Mouse (Mus musculus) liver, embryonic 13.5 days (tissue): ENCODE results near the gene Gys1. TPM values are rescaled to one million over a fixed set of nuclear protein-coding genes. Genes with fewer than 3 reads are reported as not detected.
"Not testable (repeated sequence)": the region's sequence is repeated elsewhere in the genome, so short reads cannot be mapped to it uniquely, and the experiment has no call there.

ENCODE experiments used
- ATAC-seq: fragments of 200-750 bp; cut with Nextera tagmentation; 2 replicates; pipeline ENCODE4 v1.8.0; 2017; ENCODE audit warnings: low read depth, mild to moderate bottlenecking, moderate number of reproducible peaks, moderate library complexity
- DNase-seq: peaks from one replicate; pipeline ENCODE4 v3.0.0; 2022
- H3K27ac ChIP-seq: fragments of 300-500 bp; sonication (generic); 2 replicates; pipeline ENCODE4 v1.5.1; 2015; ENCODE audit warnings: moderate library complexity, mild to moderate bottlenecking, inconsistent platforms
- H3K27me3 ChIP-seq: fragments of 300-500 bp; sonication (generic); 2 replicates; pipeline ENCODE4 v1.6.1; 2015; ENCODE audit warnings: mild to moderate bottlenecking, inconsistent platforms
- H3K36me3 ChIP-seq: fragments of 300-500 bp; sonication (generic); 2 replicates; pipeline ENCODE4 v1.6.1; 2015; ENCODE audit warnings: mild to moderate bottlenecking, inconsistent platforms
- H3K4me1 ChIP-seq: fragments of 300-500 bp; sonication (generic); replicated peaks from 2 replicates; pipeline ENCODE4 v1.6.1; 2015; ENCODE audit warnings: inconsistent platforms
- H3K4me2 ChIP-seq: fragments of 300-500 bp; sonication (generic); 2 replicates; pipeline ENCODE4 v1.6.1; 2015; ENCODE audit warnings: inconsistent platforms, mild to moderate bottlenecking, moderate library complexity
- H3K4me3 ChIP-seq: fragments of 300-500 bp; sonication (generic); replicated peaks from 2 replicates; pipeline ENCODE4 v1.5.1; 2015; ENCODE audit warnings: mild to moderate bottlenecking, inconsistent platforms
- H3K9ac ChIP-seq: fragments of 300-500 bp; sonication (generic); 2 replicates; pipeline ENCODE4 v1.6.1; 2015; ENCODE audit warnings: mild to moderate bottlenecking, inconsistent platforms
- H3K9me3 ChIP-seq: fragments of 300-500 bp; sonication (generic); replicated peaks from 2 replicates; pipeline ENCODE4 v1.6.1; 2016; ENCODE audit warnings: inconsistent platforms
- WGBS: fragments of 180-500 bp; shearing (Covaris S2); methylation state at CpG from one replicate; pipeline ENCODE4 v1.1.7; 2015; ENCODE audit not compliant: insufficient replicate concordance; 5-methylcytosine and 5-hydroxymethylcytosine counted together
- polyA plus RNA-seq: library from polyadenylated mRNA; unstranded; fragments of >200 nt; fragmentation: Nextera tagmentation; extraction: Ambion mirVana; gene quantifications from 2 replicates; pipeline ENCODE4 v1.2.1, GENCODE M21; 2015

The Gys1 gene
- polyA plus RNA-seq, 1 experiment from 2014 or later = 4.1 TPM

DNA sequence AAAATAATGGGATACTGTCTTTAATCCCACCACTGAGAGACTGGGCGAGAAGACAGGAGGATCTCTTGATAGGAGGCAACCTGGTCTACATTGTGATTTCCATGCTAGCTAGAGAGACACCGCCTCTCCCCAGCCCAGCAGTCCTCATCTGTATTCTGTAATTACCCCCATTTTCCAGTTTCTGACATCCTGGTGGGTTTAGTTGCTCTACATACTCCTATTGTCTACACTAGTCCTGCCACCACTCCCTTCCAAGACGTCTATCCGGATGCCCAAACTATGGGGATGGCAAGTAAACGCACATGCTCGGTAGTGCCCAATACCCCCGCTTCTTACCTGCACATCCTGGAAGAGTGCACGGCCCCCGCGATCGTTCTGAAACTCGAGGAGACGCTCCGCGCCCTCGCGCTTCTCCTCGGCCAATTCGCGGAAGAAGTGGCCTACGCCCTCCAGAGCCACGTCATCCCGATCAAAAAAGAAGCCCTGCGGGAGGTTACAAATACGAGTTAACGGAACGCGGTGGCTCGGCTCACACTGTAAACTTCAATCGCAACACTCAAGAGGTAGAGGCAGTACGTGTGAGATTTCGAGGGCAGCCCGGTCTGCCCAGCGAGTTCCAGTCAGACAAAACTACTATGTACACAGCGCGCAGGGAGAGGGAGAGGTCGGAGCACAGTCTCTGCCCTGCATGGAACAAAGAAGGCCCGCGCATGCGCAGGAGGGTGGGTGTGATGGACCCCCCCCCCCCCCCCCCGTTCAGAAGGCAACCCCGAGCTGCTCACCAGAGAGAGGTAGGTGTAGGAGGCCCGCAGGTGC is 24.3 kb downstream of the Gys1 start:
- Histone ChIP-seq H3K36me3 (peaks cover 58% of the 10 kb centered on the region), H3K9me3 (no peaks in the 10 kb centered on the region), H3K4me2 (peak overlapping the region; percentile 81), H3K27ac (peak overlapping the region; percentile 98), H3K27me3 (no peaks in the 10 kb centered on the region), H3K9ac (peak overlapping the region; percentile 95), H3K4me1 (peaks cover 67% of the 10 kb centered on the region), H3K4me3 (peak overlapping the region; percentile 78)
- WGBS = under 1% methylated on average over 42 of the region's 43 CpGs
- DNase-seq = peak; percentile 61
- peak; percentile 34 for ATAC-seq

DNA sequence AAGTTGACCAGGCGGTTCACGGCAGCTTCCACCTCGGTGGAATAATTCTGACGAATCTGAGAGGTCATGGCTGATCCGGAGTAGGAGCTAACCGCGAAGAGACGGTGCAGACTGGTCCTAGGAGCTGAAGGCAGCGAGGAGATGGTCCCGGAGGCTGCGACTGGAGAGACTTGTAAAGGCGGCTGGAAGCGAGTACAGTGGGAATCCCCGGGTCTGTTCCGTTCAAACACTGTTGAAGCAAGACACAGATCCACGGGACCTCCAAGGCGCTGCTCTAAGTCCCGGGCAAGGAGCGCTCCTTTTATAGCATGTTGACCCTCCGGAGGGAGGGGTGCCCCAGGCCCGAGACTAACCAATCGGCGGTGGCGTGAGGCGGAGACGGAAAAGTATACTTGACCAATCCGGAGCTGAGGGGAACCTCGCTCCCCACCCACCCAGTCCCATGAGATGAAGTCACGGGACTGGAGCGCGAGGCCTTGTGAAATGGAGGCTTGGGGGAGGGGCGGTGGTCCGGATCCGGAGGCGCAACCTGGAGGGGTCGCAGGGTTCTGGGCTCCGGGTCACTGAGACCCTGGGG is 25.0 kb downstream of the Gys1 start, which contains the start of gene Ftl1:
Gene Ftl1, minus strand, starts transcription at position 321 of the 577 bp plus-strand sequence.
- under 1% methylated on average over 33 of the region's 37 CpGs for WGBS
- peaks cover 73% of the 10 kb centered on the region for H3K4me1 ChIP-seq

GRCm38 (mm10) chr7:45460377-45460776 is 25.7 kb downstream of the Gys1 start:
- H3K36me3 ChIP-seq = peaks cover 64% of the 10 kb centered on the region
- peak overlapping the region; percentile 81 for H3K9ac ChIP-seq
- H3K4me1 ChIP-seq = peaks cover 81% of the 10 kb centered on the region
- H3K27ac ChIP-seq = peak overlapping the region; percentile 98
- H3K9me3 ChIP-seq = no peaks in the 10 kb centered on the region
- peak overlapping the region; percentile 78 for H3K4me3 ChIP-seq
- WGBS = 34% methylated on average over 7 of the region's 7 CpGs
- peak overlapping the region; percentile 81 for H3K4me2 ChIP-seq
- DNase-seq = no peak
- no peak for ATAC-seq
- no peaks in the 10 kb centered on the region for H3K27me3 ChIP-seq

More for the DNA sequence above, 25.0 kb downstream of the Gys1 start, which contains the start of gene Ftl1:
- DNase-seq (peak; percentile 96), ATAC-seq (peak; percentile 86)
- Histone ChIP-seq H3K27ac (peak within 1 kb of the TSS; percentile 98), H3K9ac (peak within 1 kb of the TSS; percentile 95), H3K4me3 (peak within 1 kb of the TSS; percentile 78), H3K36me3 (peaks cover 64% of the 10 kb centered on the region), H3K4me2 (peak within 1 kb of the TSS; percentile 81)
- not testable (repeated sequence) for H3K27me3 ChIP-seq, H3K9me3 ChIP-seq

GRCm38 (mm10) chr7:45460860-45461314 is 26.2 kb downstream of the Gys1 start:
- ATAC-seq (peak; percentile 75), DNase-seq (peak; percentile 86)
- peak overlapping the region; percentile 81 for H3K4me2 ChIP-seq
- peaks cover 63% of the 10 kb centered on the region for H3K36me3 ChIP-seq
- H3K9ac ChIP-seq = peak overlapping the region; percentile 81
- no peaks in the 10 kb centered on the region for H3K9me3 ChIP-seq
- peak overlapping the region; percentile 98 for H3K27ac ChIP-seq
- no peaks in the 10 kb centered on the region for H3K27me3 ChIP-seq
- H3K4me3 ChIP-seq = peak overlapping the region; percentile 78
- peaks cover 86% of the 10 kb centered on the region for H3K4me1 ChIP-seq
- WGBS = 1% methylated on average over 13 of the region's 13 CpGs

GRCm38 (mm10) chr7:45461326-45461725 is 26.7 kb downstream of the Gys1 start:
- Histone ChIP-seq H3K27ac (peak overlapping the region; percentile 98), H3K9me3 (no peaks in the 10 kb centered on the region), H3K9ac (peak overlapping the region; percentile 81), H3K27me3 (no peaks in the 10 kb centered on the region), H3K36me3 (peaks cover 63% of the 10 kb centered on the region), H3K4me2 (peak overlapping the region; percentile 81), H3K4me3 (peak overlapping the region; percentile 78), H3K4me1 (peaks cover 86% of the 10 kb centered on the region)
- 71% methylated on average over 5 of the region's 5 CpGs for WGBS
- peak; percentile 10 for ATAC-seq
- DNase-seq = no peak

DNA sequence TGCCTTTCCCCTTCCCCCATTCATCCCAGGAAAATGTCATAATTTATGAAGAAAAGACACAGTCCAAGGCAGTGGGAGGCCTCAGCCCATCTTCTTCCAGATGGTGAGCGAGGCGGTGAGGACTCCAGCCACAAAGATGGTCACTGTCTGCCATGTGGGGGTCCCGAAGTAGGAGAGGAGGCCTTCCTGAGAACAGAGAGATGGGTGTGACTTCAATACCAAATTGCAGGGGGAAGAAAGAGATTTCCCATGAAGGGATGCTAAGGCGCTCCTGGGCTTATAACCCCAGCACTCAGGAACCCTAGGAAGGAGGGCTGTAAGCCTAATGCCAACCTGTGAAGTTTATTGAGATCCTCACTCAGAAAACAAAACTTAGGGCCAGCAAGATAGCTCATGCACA is 27.1 kb downstream of the Gys1 start:
- Histone ChIP-seq H3K9ac (peak overlapping the region; percentile 63), H3K9me3 (no peaks in the 10 kb centered on the region), H3K4me2 (peak overlapping the region; percentile 81), H3K27ac (peak overlapping the region; percentile 98), H3K4me3 (peak overlapping the region; percentile 45), H3K36me3 (peaks cover 62% of the 10 kb centered on the region), H3K4me1 (peaks cover 82% of the 10 kb centered on the region), H3K27me3 (no peaks in the 10 kb centered on the region)
- 83% methylated on average over 4 of the region's 4 CpGs for WGBS
- ATAC-seq (no peak), DNase-seq (no peak)

DNA sequence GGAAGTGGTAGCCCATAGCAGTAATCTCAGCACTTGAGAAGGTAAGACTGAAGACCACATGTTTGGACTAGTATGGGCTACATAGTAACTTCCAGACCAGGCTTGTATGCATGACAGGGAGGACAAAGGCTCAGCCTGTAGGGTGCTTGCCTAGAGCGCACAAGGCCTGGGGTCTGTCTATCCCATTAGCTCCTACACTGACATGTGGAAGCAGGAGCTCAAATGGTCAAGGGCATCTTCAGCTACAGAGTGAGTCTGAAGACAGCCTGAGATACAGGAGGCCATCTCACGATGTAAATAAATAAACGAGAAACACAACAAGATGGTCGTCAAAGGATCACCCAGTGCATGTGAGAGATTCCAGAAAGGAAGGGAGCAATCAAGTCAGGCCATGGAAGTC is 27.7 kb downstream of the Gys1 start:
- Histone ChIP-seq H3K27ac (peak overlapping the region; percentile 98), H3K27me3 (no peaks in the 10 kb centered on the region), H3K36me3 (peaks cover 56% of the 10 kb centered on the region), H3K4me2 (no peak overlapping the region), H3K9ac (no peak overlapping the region), H3K4me3 (no peak overlapping the region), H3K9me3 (no peaks in the 10 kb centered on the region), H3K4me1 (peaks cover 82% of the 10 kb centered on the region)
- ATAC-seq (no peak), DNase-seq (no peak)
- WGBS = 88% methylated on average over 4 of the region's 4 CpGs

DNA sequence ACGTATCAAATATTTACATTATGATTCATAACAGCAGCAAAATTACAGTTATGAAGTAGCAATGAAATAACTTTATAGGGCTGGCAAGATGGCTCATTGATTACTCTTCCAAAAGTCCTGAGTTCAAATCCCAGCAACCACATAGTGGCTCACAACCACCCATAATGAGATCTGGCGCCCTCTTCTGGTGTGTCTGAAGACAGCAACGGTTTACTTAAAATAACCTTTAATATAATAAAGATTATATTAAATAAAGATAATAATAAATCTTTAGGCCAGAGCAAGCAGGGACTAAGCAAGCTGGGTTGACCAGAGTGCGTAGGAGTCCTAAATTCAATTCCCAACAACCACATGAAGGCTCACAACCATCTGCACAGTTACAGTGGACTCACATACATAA is 28.2 kb downstream of the Gys1 start:
- not testable (repeated sequence) for H3K27me3 ChIP-seq, ATAC-seq, H3K4me2 ChIP-seq, H3K4me3 ChIP-seq, H3K9me3 ChIP-seq, H3K9ac ChIP-seq, DNase-seq
- Histone ChIP-seq H3K27ac (peak overlapping the region; percentile 98; the same call in 1 of the 2 replicates), H3K4me1 (peaks cover 80% of the 10 kb centered on the region), H3K36me3 (peaks cover 51% of the 10 kb centered on the region)
- 71% methylated on average over 4 of the region's 4 CpGs for WGBS

DNA sequence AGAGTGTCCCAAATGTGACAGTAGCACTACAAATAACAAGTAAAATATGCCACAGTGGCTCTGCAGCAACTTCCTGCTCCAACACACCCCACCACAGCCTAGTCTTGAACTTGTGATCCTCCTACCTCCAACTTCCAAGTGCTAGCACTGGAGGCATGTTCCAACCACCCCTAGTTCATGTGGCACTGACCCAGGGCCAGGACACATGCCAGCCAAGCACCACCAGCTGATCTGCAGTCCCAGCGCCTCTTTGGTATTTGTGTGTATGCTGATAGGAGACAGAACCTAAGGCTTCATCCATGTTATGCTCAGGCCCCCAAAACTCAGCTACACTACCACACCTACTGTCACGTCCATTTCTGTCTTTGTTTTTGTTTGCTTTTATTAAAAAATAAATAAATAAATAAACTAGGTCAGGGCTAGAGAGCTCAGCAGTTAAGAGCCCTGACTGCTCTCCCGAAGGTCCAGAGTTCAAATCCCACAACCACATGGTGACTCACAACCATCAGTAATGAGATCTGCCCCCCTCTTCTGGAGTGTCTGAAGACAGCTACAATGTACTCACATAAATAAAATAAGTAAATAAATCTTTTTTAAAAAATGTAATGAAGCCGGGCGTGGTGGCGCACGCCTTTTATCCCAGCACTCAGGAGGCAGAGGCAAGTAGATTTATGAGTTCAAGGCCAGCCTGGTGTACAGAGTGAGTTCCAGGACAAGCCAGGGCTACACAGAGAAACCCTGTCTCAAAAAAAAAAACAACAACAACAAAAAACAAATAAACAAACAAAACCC is 29.5 kb downstream of the Gys1 start:
- Histone ChIP-seq H3K27me3 (no peaks in the 10 kb centered on the region), H3K4me2 (no peak overlapping the region), H3K27ac (peak overlapping the region; percentile 53), H3K36me3 (peaks cover 40% of the 10 kb centered on the region), H3K4me3 (no peak overlapping the region), H3K9me3 (no peaks in the 10 kb centered on the region), H3K4me1 (peaks cover 72% of the 10 kb centered on the region), H3K9ac (0 out of 2 replicates have a peak overlapping the region, but pooled peaks have one; percentile 17)
- ATAC-seq (no peak), DNase-seq (no peak)
- 93% methylated on average over 7 of the region's 7 CpGs for WGBS

DNA sequence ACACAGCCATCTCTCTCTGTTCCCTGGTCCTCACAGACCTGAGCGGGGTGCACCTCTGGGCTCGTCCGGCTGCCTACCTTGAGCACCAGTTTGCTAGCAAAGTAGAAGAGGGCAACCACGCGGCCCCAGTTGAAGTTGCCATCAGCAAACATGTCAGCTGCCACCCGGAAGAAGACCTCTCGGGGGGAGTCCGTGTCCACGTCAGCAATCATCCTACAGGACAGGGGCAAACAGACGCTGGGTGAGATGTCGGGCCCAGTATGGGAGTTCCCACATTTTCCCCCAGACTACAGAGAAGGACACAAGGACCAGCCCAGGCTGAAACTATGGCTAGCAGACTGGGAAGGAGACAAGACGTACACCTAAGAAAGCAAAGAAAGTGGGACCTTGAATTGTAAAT is 30.5 kb downstream of the Gys1 start:
- 0 out of 2 replicates have a peak overlapping the region, but pooled peaks have one; percentile 10 for H3K27ac ChIP-seq
- H3K4me1 ChIP-seq = peaks cover 69% of the 10 kb centered on the region
- no peaks in the 10 kb centered on the region for H3K9me3 ChIP-seq
- 86% methylated on average over 12 of the region's 12 CpGs for WGBS
- H3K36me3 ChIP-seq = peaks cover 40% of the 10 kb centered on the region
- H3K9ac ChIP-seq = peak overlapping the region; percentile 87
- peak overlapping the region; percentile 94 for H3K4me2 ChIP-seq
- DNase-seq (no peak), ATAC-seq (no peak)
- no peaks in the 10 kb centered on the region for H3K27me3 ChIP-seq
- peak overlapping the region; percentile 79 for H3K4me3 ChIP-seq

DNA sequence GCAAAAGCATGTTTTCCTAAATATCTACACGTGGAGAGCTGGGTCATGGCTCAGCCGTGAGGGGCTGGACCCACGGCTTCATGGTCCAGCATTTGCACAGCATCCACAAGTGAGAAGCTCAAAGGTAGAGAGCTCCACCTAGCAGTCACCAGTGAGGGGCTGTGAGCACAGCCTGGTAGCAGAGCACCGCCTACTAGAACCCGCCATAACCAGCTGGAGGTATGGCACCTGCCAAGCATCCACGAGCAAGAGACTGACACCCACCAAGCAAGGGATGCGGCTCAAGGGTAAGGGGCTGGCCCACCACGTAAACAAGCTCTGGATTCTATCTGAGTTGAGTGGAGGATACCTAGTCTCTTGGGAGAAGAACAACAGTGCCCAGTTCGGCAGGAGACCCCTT is 30.9 kb downstream of the Gys1 start:
- ATAC-seq (no peak), DNase-seq (no peak)
- H3K36me3 ChIP-seq = peaks cover 40% of the 10 kb centered on the region
- peak overlapping the region; percentile 94 for H3K4me2 ChIP-seq
- H3K4me1 ChIP-seq = peaks cover 65% of the 10 kb centered on the region
- peak overlapping the region; percentile 76; the same call in 1 of the 2 replicates for H3K27ac ChIP-seq
- H3K9me3 ChIP-seq = no peaks in the 10 kb centered on the region
- WGBS = 67% methylated on average over 9 of the region's 9 CpGs
- H3K9ac ChIP-seq = peak overlapping the region; percentile 87
- H3K27me3 ChIP-seq = no peaks in the 10 kb centered on the region
- peak overlapping the region; percentile 79 for H3K4me3 ChIP-seq
